Mouse (Mus musculus) MEL-GATA-1-ER (cell line): ENCODE data around the gene Atp6v1g2.
A peak's percentile ranks its signal among the peaks of the same experiment; 100 is the strongest.

Source experiments
- DNase-seq: peaks from one replicate; pipeline ENCODE4 v3.0.0-alpha.2; 2012; ENCODE audit warnings: low read depth; ENCODE audit errors: extremely low read depth

Atp6v1g2 gene

DNA sequence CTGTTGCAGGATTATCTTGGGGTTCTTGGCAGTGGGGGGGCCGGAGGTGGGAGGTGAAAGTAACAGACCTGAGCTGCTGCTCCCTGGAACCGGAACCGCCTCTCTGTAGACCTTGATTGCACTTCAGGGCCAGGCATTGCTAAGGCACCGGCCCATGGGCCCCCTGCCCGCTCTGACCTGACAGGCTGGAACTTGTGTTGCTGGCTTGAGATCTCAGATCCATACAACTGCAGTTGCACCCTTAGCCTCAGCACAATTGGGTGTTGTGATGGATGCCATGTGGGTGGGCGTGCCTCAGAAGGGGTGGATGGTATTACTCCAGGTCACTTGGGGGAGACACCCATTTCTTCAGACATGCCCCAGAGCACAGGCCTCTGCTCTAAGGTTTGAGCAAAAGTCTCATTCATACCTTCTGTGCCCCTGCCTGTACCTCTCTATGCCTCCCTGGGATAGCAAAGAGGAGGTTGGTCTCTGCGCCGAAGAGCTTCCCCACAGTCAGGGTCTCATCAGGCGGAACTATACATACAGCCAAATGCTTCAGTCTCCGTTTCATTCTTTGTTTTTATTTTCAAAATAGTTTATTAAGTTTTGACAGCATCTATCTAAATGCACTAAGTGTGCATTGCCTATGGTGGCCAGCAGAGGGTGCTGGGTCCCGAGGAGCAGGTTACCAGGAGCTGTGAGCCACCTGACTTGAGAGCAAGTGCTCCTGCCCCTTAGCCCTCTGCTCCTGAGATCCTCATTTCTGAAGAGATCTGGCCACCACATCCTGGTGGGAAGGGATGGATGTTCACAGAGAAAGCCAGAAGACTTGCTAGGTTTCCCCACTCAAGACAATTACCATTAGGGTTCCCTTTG lies 21.0 kb downstream of the Atp6v1g2 start:
- DNase-seq: no peak

DNA sequence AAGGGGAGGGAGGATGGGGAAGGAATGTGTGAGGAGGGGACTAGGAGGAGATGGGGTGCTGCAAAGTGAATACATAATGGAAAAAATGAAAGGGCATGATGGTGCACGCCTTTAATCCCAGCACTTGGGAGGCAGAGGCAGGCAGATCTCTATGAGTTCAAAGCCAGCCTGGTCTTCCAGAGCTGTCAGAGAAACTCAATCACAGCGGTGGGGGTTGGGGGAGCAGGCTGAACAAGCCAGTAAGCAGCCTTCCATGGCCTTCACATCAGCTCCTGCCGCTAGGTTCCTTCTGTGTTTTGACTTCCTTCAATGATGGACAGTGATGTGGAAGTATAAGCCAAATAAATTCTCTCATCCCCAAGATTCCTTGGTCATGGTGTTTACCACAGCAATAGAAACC lies 21.8 kb downstream of the Atp6v1g2 start:
- DNase-seq: no peak

GRCm38 (mm10) chr17:35255704-35256103 lies 22.2 kb downstream of the Atp6v1g2 start:
- no peak for DNase-seq

DNA sequence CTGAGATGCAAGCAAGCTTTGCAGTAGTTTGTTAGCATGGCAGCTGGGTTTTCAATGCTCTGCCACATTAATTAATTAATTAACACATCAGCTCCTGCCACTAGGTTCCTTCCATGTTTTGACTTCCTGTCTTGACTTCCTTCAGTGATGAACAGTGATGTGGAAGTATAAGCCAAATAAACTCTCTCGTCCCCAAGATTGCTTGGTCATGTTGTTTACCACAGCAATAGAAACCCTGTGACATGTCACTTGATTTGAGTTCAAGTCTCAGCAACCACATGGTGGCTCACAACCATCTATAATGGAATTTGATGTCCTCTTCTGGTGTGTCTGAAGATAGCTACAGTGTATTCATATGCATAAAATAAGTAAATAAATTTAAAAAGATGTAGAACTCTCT lies 23.9 kb downstream of the Atp6v1g2 start:
- no peak for DNase-seq

DNA sequence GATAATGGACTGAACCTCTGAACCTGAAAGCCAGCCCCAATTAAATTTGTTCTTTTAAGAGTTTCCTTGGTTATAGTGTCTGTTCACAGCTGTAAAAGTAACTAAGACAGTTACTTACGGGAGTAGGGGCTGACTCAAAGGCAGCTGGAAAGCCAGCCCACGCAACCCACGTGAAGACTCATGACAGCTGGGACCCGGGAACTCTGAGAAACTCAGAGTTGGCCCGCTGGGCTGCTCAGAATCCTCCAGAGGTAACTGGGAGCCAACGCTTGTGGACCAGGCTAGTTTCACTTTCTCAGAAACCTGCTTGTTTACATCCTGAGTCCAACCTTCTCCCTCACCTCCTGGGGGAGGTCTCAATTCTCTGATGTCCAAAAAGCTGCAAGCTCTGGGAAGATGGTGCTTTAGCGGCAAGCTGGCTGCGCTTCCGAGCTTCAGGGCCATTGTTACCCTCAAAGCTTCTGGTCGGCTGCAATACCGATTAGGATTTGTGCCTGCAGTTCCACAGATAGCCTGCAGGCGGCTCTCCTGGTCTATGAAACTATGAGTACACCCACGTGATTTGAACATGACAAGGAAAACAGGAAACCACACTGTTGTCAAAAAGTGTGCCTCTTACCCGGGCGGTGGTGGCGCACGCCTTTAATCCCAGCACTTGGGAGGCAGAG lies 24.5 kb downstream of the Atp6v1g2 start:
- DNase-seq: peak; percentile 99

DNA sequence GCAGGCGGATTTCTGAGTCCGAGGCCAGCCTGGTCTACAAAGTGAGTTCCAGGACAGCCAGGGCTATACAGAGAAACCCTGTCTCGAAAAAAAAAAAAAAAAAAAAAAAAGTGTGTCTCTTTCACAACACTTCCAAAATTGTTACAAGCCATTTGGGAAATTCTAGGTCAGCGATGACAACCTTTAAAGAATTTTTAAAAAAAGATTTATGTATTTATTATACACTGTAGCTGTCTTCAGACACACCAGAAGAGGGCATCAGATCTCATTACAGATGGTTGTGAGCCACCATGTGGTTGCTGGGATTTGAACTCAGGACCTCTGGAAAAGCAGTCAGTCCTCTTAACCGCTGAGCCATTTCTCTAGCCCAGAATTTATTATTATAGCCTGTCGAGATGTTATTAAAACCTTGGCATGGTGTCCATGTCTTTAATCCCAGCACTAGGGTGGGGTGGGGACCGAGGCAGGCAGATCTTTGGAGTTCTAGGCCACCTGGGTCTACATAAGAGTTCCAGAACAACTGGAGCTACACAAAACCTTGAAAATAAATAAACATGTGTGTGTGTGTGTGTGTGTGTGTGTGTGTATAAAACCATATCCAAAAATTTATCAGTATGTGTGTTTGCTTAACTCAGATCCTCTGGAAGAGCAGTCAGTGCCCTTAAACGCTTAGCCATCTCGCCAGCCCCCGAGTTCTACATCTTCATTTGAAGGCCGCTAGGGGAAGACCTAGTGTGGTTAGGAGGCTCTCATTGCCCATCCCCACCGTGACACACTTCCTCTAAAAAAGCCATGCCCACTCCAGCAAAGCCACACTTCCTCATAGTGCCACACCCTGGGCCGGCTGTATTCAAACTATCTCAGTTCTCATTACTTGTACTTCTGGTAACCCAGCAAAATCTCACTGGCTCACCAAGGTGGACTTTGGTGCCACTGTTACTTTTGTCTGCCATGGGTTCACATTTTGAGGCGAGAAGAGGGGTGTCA lies 25.3 kb downstream of the Atp6v1g2 start:
- DNase-seq: peak; percentile 100

DNA sequence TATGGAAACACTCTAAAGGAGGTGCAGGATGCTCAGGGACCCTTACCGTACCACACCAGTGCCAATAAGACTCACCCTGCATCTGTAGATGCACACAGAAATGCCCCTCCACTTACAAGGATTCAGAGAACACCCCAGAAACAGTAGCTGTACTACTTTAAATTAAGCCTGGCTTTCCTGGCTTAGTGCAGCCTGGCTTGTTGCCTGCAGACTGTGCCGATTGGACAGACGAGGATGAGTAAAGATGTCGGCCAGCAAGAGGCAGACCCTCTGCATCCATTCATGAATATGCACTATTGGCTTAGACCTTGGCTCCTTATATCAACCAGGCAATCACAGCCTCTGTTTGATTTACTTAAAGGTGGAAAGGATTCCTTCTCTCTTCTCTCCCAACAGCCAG lies 26.2 kb downstream of the Atp6v1g2 start:
- no peak for DNase-seq

- DNase-seq: no peak
These were observed 28.2 kb downstream of the Atp6v1g2 start for GRCm38 (mm10) chr17:35261651-35262050.

GRCm38 (mm10) chr17:35262664-35263522 lies 29.4 kb downstream of the Atp6v1g2 start, which contains the start of gene H2-D1:
Gene H2-D1 (plus strand): TSS chr17:35262730.
- peak; percentile 97 for DNase-seq

DNA sequence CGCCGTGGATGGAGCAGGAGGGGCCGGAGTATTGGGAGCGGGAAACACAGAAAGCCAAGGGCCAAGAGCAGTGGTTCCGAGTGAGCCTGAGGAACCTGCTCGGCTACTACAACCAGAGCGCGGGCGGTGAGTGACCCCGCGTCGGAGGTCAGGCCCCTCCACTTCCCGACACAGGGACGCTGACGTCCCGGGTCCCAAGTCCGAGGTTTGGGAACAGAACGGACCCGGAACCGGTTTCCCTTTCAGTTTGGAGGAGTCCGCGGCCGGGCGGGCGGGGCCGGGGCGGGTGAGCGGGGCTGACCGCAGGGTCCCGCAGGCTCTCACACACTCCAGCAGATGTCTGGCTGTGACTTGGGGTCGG lies 30.0 kb downstream of the Atp6v1g2 start:
- no peak for DNase-seq

DNA sequence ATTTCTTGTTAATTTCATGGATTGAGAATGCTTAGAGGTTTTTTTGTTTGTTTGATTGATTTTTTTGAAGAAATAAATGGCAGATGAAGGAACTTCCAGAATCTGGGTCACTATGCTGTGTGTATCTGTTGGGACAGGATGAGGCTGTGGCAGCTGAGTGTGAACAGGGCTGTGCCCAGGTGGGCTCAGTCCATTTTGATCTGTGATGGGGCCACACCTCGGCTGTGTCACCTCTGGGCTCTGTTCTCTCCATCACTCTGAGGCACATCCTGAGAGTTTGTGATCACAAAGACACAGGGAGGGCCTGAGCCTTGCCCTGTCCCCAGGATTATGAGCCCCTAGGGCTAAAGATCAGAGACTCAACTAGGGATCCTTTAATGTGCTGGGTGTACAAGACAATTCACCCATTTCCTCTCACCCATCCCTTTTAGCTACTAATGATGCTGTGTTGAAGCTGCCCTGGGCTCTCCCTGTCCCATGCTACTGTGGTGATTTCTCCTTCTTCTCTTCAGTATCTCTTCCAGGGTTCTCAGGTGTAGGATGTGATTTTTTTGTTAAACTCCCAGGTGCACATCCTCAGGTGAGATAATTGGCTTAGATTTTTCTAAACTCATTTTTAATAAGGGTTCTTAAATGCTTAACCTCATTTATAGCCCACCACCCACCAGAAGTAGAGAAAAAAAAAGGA lies 34.1 kb downstream of the Atp6v1g2 start:
- DNase-seq: no peak

DNA sequence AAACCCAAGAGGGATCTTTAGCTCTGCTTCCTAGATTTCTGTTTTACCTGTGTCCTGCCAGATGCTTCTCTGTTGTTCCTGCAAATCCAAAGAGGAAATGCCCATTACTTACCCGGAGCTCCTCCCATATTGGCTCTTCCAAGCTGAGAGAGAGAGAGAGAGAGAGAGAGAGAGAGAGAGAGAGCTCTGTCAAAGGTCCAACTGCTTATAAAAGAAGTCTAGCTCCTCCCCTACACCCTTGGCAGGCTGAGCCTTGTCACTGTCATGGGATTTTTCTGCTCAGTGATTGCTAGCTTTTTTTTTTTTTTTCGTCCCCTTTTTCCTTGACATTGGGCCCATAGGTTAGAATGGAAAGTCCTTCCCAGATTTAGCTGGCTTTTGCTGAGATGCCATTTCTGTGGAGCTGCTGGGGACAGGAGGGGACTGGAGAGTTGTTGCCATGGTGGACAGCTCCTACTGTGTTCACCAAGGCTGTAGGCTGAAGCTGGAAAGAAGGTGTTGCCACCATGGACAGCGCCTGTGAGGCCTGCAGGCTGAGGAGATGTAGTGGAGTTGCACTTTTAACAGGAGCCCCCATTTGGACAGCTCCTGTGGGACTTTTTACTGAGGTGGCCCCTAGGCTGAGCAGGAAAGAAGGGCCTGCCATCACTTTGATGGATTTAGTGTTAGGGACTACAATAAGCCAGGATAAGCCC lies 36.3 kb downstream of the Atp6v1g2 start:
- peak; percentile 73 for DNase-seq

- no peak for DNase-seq
These were observed 38.8 kb downstream of the Atp6v1g2 start for GRCm38 (mm10) chr17:35272249-35272648.

GRCm38 (mm10) chr17:35274770-35275169 lies 41.3 kb downstream of the Atp6v1g2 start:
- peak; percentile 62 for DNase-seq

DNA sequence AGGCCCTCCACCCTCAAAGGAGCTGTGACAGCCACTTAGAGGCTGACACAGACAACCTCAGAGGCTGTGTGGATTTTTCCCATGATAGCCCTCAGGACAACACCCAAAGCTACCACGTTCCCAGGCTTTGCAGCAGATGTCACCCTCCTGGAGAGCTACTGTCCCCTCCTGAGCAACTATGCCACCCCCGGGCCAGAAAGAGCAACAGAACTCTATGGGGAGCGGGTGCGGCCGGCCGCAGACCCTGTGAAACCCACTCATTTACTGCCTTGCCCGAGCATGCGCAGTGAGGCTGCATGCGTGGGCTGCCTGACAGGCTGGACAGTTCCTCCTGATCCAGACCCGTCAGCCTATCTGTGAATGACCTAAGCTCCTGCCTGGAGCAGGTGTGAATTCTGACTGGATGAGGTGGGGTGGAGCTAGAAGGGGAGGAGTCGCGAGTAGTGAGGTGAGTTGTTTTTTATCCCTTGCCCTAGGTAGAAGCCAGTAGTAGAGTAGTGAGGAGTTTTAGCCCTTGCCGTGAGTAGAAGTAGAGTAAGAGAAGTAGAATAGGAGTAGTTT lies 42.9 kb downstream of the Atp6v1g2 start:
- no peak for DNase-seq

DNA sequence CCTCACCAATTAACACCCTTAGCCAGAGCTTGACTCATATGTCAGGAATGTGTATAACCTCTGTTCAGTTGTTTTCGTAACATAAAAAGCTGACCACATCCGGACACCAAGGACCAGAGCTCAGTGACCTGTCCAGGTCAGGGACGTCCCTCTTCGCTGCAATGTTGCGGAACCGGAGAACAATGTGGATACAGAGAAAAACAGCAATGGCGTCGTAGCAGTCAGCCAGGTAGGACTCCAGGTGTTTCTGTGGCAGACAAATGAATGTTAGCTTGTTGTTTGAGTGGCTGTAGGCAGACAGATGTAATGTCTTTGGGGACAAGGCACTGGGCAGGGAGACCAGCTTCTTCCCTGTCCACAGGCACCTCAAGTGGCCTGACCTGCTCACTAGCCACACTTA lies 44.6 kb downstream of the Atp6v1g2 start:
- no peak for DNase-seq

- no peak for DNase-seq
These were observed 45.7 kb downstream of the Atp6v1g2 start for GRCm38 (mm10) chr17:35278957-35279688.

DNA sequence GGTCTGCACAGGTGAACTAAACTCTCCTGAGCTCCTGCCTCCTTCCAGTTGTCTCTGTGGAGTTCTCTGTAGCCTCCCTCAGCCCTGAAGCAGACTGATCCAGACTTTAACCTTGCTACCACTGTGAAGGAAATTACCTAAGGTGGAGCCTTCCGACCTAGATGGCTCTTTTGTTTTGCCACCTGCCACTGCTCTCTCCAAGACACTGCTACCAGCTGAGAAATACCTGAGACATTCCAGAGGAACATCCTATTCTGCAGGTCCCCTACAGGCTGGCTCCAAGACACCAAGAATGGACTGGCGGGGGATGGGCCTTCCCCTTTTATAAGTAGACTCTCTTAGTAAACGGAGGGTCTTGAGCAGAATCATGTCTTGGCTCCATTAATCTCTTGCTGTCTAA lies 46.8 kb downstream of the Atp6v1g2 start:
- DNase-seq: no peak
